Mouse (Mus musculus): ENCODE data around the gene Atrip.

- TF ChIP-seq CTCF (IDR thresholded peaks at IDR 0.05; ENCODE audit: control insufficient read depth, insufficient read depth, low read length), result no peak
- TF ChIP-seq POLR2A (IDR thresholded peaks at IDR 0.05; ENCODE audit: borderline replicate concordance, control insufficient read depth, low read depth, low read length), result no peak
Measured at GRCm38 (mm10) chr9:109051651-109052489, 22.1 kb downstream of the Atrip start.

Measured in bone marrow, adult 2 months (tissue).